10 mouse cellular contexts compared by ENCODE assay signal in genomic region chr1:180623911-180624310, GRCm38 (mm10). TPM values are rescaled to one million over a fixed set of nuclear protein-coding genes. Genes with fewer than 3 reads are reported as not detected.
A peak's percentile ranks its signal among the peaks of the same experiment; 100 is the strongest.
DNase-seq lines count a peak whose midpoint lies in the region; TF ChIP-seq lines count a peak whose summit lies in the region.
"Had no signal": no experiment of that assay in that cellular context is flagged by ENCODE, and none has a peak within 500 bp of the region (broad histone marks: within the 10 kb centered on the region; RNA-seq: fewer than 3 reads in every experiment).

No protein-coding gene starts in this region.

- no peak for DNase-seq in left cerebral cortex, adult 2 months (ENCODE audit: extremely low spot score in 1 of 2, low spot score in 2 of 2)
- no peak for DNase-seq in left cerebral cortex, adult 8-10 months (ENCODE audit: low spot score in 2 of 2)
- peak; percentile 32 for DNase-seq in 416B (ENCODE audit: low read depth)
- DNase-seq in CD4-positive helper T cell, adult 2 months (ENCODE audit: low read depth, low spot score): peak; percentile 12
- no peak for DNase-seq in brain, embryonic 14.5 days (ENCODE audit: low read depth)
- no peak for DNase-seq in adrenal gland, adult 2 months
- DNase-seq in urinary bladder, postnatal 14 days (ENCODE audit: low spot score): no peak
- DNase-seq: adrenal gland, postnatal 10 days; right cerebral cortex, postnatal 25 days had no signal

- intact Hi-C loops in left cerebral cortex, adult 2 months (cut with DNase I): no loop called here

- H3K4me3 ChIP-seq in left cerebral cortex, adult 2 months: no peak overlapping the region
- H3K4me3 ChIP-seq: hindbrain, embryonic 10.5 days had no signal

- peak; percentile 43 for TF ChIP-seq CTCF in left cerebral cortex, adult 2 months (IDR thresholded peaks at IDR 0.05)
- TF ChIP-seq CTCF in brain, embryonic 14.5 days (IDR thresholded peaks at IDR 0.05; ENCODE audit: borderline replicate concordance, extremely low read depth, insufficient read depth, insufficient read length): peak; percentile 38; the same call in 1 of the 2 replicates

- H3K27ac ChIP-seq in left cerebral cortex, adult 2 months: no peak overlapping the region
- H3K27ac ChIP-seq: hindbrain, embryonic 10.5 days had no signal

- TF ChIP-seq POLR2A in brain, embryonic 14.5 days (IDR thresholded peaks at IDR 0.05; ENCODE audit: borderline replicate concordance, extremely low read depth, insufficient read depth, insufficient read length, poor library complexity, severe bottlenecking): no peak

RNA-seq across cellular contexts. Expression of gene Lin9, which starts 17.0 kb away (rescaled TPM):
- total RNA-seq in left cerebral cortex, adult 2 months (2021): 1 to 10 TPM; 4.3 to 4.4 TPM
- 1 to 10 TPM; 2.9 to 4.4 (median 4.0) TPM for total RNA-seq in left cerebral cortex, adult 8-10 months (2022)
- 10.2 and 13.9 TPM in 2 replicates for polyA plus RNA-seq in brain, embryonic 14.5 days (2012; rRNA removed)
- 1 to 10 TPM; 3.4 to 4.9 TPM for total RNA-seq in adrenal gland, adult 2 months (2021)
- 0.88 and 1.0 TPM in 2 replicates for polyA plus RNA-seq in adrenal gland, adult 2 months (2012; rRNA removed)

RNA-seq across cellular contexts. Expression of gene Parp1, which starts 55.2 kb away (rescaled TPM):
- 10 to 100 TPM; 89.0 to 90.3 TPM for total RNA-seq in left cerebral cortex, adult 2 months (2021)
- total RNA-seq in left cerebral cortex, adult 8-10 months (2022): 10 to 100 TPM; 71.1 to 84.3 (median 79.6) TPM
- polyA plus RNA-seq in brain, embryonic 14.5 days (2012; rRNA removed): 105 and 115 TPM in 2 replicates
- total RNA-seq in adrenal gland, adult 2 months (2021): 10 to 100 TPM; 55.6 to 77.1 TPM
- 22.2 and 28.2 TPM in 2 replicates for polyA plus RNA-seq in adrenal gland, adult 2 months (2012; rRNA removed)

Comparison
In these comparisons a context has a peak if more than half of its experiments do, and no peak if none do; other contexts are left out.
1. DNase-seq: peak in 416B (single experiment) and CD4-positive helper T cell, adult 2 months (single experiment); none in left cerebral cortex, adult 2 months (0 of 2), left cerebral cortex, adult 8-10 months (0 of 2), brain, embryonic 14.5 days (single experiment), adrenal gland, adult 2 months (single experiment) and urinary bladder, postnatal 14 days (single experiment).